Mouse (Mus musculus) thymus, adult 2 months (tissue): Measurements from ENCODE around the gene Vgll4.

Source experiments
- CTCF ChIP-seq: fragments of 200-500 bp; IDR thresholded peaks from 2 replicates; pipeline ENCODE4 v1.5.1; 2012; ENCODE audit warnings: mild to moderate bottlenecking, control low read depth, low read length, moderate library complexity, borderline replicate concordance; ENCODE audit not compliant: control insufficient read depth, poor library complexity, insufficient read depth; ENCODE audit errors: extremely low read depth
- POLR2A ChIP-seq: fragments of 200-500 bp; IDR thresholded peaks from 2 replicates; pipeline ENCODE4 v1.6.1; 2012; ENCODE audit warnings: mild to moderate bottlenecking, low read length, control low read depth, moderate library complexity; ENCODE audit not compliant: control insufficient read depth, poor library complexity, insufficient read depth; ENCODE audit errors: extremely low read depth

- TF ChIP-seq CTCF (no peak), POLR2A (no peak)
Observed at GRCm38 (mm10) chr6:114996910-114997309, 27.1 kb upstream of the Vgll4 start.
